Mouse (Mus musculus) CH12.LX (cell line): ENCODE results near the gene Gm3453.
"Not testable (repeated sequence)": the region's sequence is repeated elsewhere in the genome, so short reads cannot be mapped to it uniquely, and the experiment has no call there.

Experiments used
- CHD2 ChIP-seq: IDR thresholded peaks from 2 replicates; pipeline ENCODE4 v1.6.1; 2011; ENCODE audit warnings: low read length, improper control_type of control experiment
- CTCF ChIP-seq, 2 experiments: IDR thresholded peaks in 1 of 2; conservative IDR thresholded peaks in 1 of 2; 2 replicates each; pipeline ENCODE4 v1.5.1; 2011 to 2012; ENCODE audit warnings: low read depth in 2 of 2, low read length in 2 of 2, improper control_type of control experiment in 1 of 2, inconsistent platforms in 1 of 2, mild to moderate bottlenecking in 1 of 2, moderate library complexity in 1 of 2
- EP300 ChIP-seq: IDR thresholded peaks from 2 replicates; pipeline ENCODE4 v1.6.1; 2011; ENCODE audit warnings: low read length, improper control_type of control experiment
- MAX ChIP-seq: IDR thresholded peaks from 2 replicates; pipeline ENCODE4 v1.6.1; 2011; ENCODE audit warnings: low read length, improper control_type of control experiment
- NELFE ChIP-seq: IDR thresholded peaks from 2 replicates; pipeline ENCODE4 v1.6.1; 2011; ENCODE audit warnings: low read depth, low read length, improper control_type of control experiment
- NRF1 ChIP-seq: IDR thresholded peaks from 2 replicates; pipeline ENCODE4 v1.6.1; 2014; ENCODE audit warnings: low read depth, mild to moderate bottlenecking, inconsistent platforms, low read length, improper control_type of control experiment, moderate library complexity
- POLR2A ChIP-seq: IDR thresholded peaks from 2 replicates; pipeline ENCODE4 v1.6.1; 2011; ENCODE audit warnings: low read depth, mild to moderate bottlenecking, improper control_type of control experiment, low read length

DNA sequence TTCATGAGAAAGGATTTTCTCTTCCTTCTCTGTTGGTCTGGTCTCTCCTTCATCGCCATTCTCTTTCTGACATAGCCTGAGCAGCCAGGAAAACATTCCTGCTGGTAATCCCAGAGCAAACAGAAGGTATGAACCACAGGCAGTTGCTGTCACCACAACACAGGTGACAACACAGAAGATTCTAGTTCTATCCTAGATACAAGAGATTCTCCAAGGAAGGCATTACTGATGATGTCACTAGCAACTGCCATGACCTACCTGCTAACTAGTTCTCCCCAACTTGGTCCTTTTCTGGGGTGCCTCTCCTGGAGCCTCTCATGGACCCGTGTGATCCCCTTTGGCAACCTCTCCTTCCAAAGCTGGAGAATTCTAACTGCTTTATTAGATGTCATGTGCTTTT lies at the start of gene Gm3453:
- TF ChIP-seq CTCF (conservative IDR thresholded peaks at IDR 0.05 in 1 of 2, IDR thresholded peaks at IDR 0.05 in 1 of 2; ENCODE audit: low read depth in 2 of 2, low read length in 2 of 2); EP300; POLR2A; MAX; CHD2; NRF1; NELFE: not testable (repeated sequence)
